Mouse (Mus musculus) liver, adult (tissue): ENCODE measurements around the gene Poc1b.

ENCODE experiments used
- GATA4 ChIP-seq: IDR thresholded peaks from 2 replicates; pipeline ENCODE4 v1.6.1; 2014; ENCODE audit warnings: mild to moderate bottlenecking, low read length; ENCODE audit not compliant: insufficient replicate concordance

The Poc1b gene

GRCm38 (mm10) chr10:99105522-99105921 lies 1.3 kb upstream of the Poc1b start:
- TF ChIP-seq GATA4, result no peak

- TF ChIP-seq GATA4, result no peak
These were observed 529 bp upstream of the Poc1b start for GRCm38 (mm10) chr10:99106311-99106702.

- no peak for TF ChIP-seq GATA4
These were observed 1.1 kb downstream of the Poc1b start, which contains the start of gene Galnt4 for GRCm38 (mm10) chr10:99107964-99108363. TSS of gene Galnt4 (plus strand) at chr10:99108159.

GRCm38 (mm10) chr10:99108431-99108982 lies 1.7 kb downstream of the Poc1b start:
- TF ChIP-seq GATA4, result no peak

- TF ChIP-seq GATA4, result no peak
These were observed 6.7 kb downstream of the Poc1b start for GRCm38 (mm10) chr10:99113533-99113932.

GRCm38 (mm10) chr10:99114295-99114694 lies 7.5 kb downstream of the Poc1b start:
- TF ChIP-seq GATA4, result no peak

GRCm38 (mm10) chr10:99115471-99116236 lies 8.8 kb downstream of the Poc1b start:
- TF ChIP-seq GATA4, result no peak

GRCm38 (mm10) chr10:99116237-99116632 lies 9.4 kb downstream of the Poc1b start:
- no peak for TF ChIP-seq GATA4

- no peak for TF ChIP-seq GATA4
These were observed 10.1 kb downstream of the Poc1b start for GRCm38 (mm10) chr10:99116650-99117615.

GRCm38 (mm10) chr10:99117876-99118275 lies 11.0 kb downstream of the Poc1b start:
- TF ChIP-seq GATA4, result no peak

- no peak for TF ChIP-seq GATA4
These were observed 11.9 kb downstream of the Poc1b start for GRCm38 (mm10) chr10:99118697-99119096.

- no peak for TF ChIP-seq GATA4
These were observed 12.6 kb downstream of the Poc1b start for GRCm38 (mm10) chr10:99119471-99119870.

GRCm38 (mm10) chr10:99126225-99126624 lies 19.4 kb downstream of the Poc1b start, which contains the start of gene Phxr2:
TSS of gene Phxr2 (minus strand) at chr10:99126325.
- no peak for TF ChIP-seq GATA4

GRCm38 (mm10) chr10:99126954-99127353 lies 20.1 kb downstream of the Poc1b start:
- TF ChIP-seq GATA4, result no peak

- no peak for TF ChIP-seq GATA4
These were observed 20.9 kb downstream of the Poc1b start for GRCm38 (mm10) chr10:99127691-99128261.
